Mouse (Mus musculus) stomach, postnatal 0 days (tissue): ENCODE results near the gene Tmem39a.

ENCODE experiments used
- CTCF ChIP-seq: IDR thresholded peaks from 2 replicates; pipeline ENCODE4 v1.5.1; 2016; ENCODE audit warnings: antibody characterized with exemption, low read depth, mild to moderate bottlenecking, moderate library complexity
- EP300 ChIP-seq: optimal IDR thresholded peaks from 2 replicates; pipeline ENCODE3; 2016; ENCODE audit warnings: antibody characterized with exemption

- TF ChIP-seq CTCF, result no peak
- no peak for TF ChIP-seq EP300
These were observed 66.9 kb downstream of the Tmem39a start for GRCm38 (mm10) chr16:38625411-38625810.
